Mouse (Mus musculus) kidney, embryonic 15.5 days (tissue): ENCODE data around the gene Parp3. TPM values are rescaled to one million over a fixed set of nuclear protein-coding genes. Genes with fewer than 3 reads are reported as not detected.

ENCODE experiments used
- ATAC-seq: fragments of 200-750 bp; cut with Nextera tagmentation; replicated peaks from 2 replicates; pipeline ENCODE4 v1.8.0; 2017; ENCODE audit warnings: moderate TSS enrichment; ENCODE audit not compliant: low FRiP score
- H3K27ac ChIP-seq: fragments of 300-500 bp; sonication (generic); 2 replicates; pipeline ENCODE4 v1.5.1; 2015; ENCODE audit warnings: mild to moderate bottlenecking, inconsistent platforms
- H3K27me3 ChIP-seq: fragments of 300-500 bp; sonication (generic); 2 replicates; pipeline ENCODE4 v1.6.1; 2015; ENCODE audit warnings: inconsistent platforms
- H3K36me3 ChIP-seq: fragments of 300-500 bp; sonication (generic); 2 replicates; pipeline ENCODE4 v1.6.1; 2015; ENCODE audit warnings: inconsistent platforms
- H3K4me1 ChIP-seq: fragments of 300-500 bp; sonication (generic); 2 replicates; pipeline ENCODE4 v1.6.1; 2015; ENCODE audit warnings: inconsistent platforms
- H3K4me2 ChIP-seq: fragments of 300-500 bp; sonication (generic); 2 replicates; pipeline ENCODE4 v1.6.1; 2015; ENCODE audit warnings: moderate library complexity, mild to moderate bottlenecking, inconsistent platforms
- H3K4me3 ChIP-seq: fragments of 300-500 bp; sonication (generic); replicated peaks from 2 replicates; pipeline ENCODE4 v1.5.1; 2015; ENCODE audit warnings: mild to moderate bottlenecking, inconsistent platforms
- H3K9ac ChIP-seq: fragments of 300-500 bp; sonication (generic); 2 replicates; pipeline ENCODE4 v1.6.1; 2015; ENCODE audit warnings: mild to moderate bottlenecking, inconsistent platforms
- H3K9me3 ChIP-seq: fragments of 300-500 bp; sonication (generic); replicated peaks from 2 replicates; pipeline ENCODE4 v1.6.1; 2016; ENCODE audit warnings: inconsistent platforms
- WGBS: fragments of 180-500 bp; shearing (Covaris S2); methylation state at CpG from one replicate; pipeline ENCODE4 v1.1.7; 2015; ENCODE audit warnings: mixed read lengths; 5-methylcytosine and 5-hydroxymethylcytosine counted together
- polyA plus RNA-seq: library from polyadenylated mRNA; unstranded; fragments of >200 nt; fragmentation: Nextera tagmentation; extraction: Ambion mirVana; gene quantifications from 2 replicates; pipeline ENCODE4 v1.2.1, GENCODE M21; 2015

The Parp3 gene
- polyA plus RNA-seq, 1 experiment from 2014 or later, result 4.3 TPM

DNA sequence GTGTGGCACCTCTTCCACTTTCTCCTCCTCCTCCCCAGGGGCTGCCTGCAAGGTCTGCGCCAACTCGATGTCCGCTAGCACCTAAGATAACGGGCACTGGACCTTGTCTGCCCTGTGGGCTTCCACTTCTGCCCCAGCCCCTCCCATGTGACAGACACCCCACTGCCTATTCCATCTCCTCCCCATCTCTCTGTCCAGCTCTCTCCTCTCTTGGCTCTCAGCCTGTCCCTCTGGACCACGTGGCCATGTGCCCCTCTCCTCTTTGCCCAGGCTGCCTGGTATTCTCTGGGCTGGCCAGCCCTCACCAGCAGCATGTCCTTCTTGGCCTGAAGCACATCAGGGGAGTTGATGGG lies 3.0 kb downstream of the Parp3 start:
- Histone ChIP-seq H3K36me3 (no peaks in the 10 kb centered on the region), H3K4me2 (no peak overlapping the region), H3K9ac (0 out of 2 replicates have a peak overlapping the region, but pooled peaks have one; percentile 8), H3K4me3 (no peak overlapping the region), H3K27ac (no peak overlapping the region), H3K4me1 (peaks cover 63% of the 10 kb centered on the region), H3K9me3 (no peaks in the 10 kb centered on the region), H3K27me3 (no peaks in the 10 kb centered on the region)
- ATAC-seq, result no peak
- 74% methylated on average over 5 of the region's 5 CpGs for WGBS

DNA sequence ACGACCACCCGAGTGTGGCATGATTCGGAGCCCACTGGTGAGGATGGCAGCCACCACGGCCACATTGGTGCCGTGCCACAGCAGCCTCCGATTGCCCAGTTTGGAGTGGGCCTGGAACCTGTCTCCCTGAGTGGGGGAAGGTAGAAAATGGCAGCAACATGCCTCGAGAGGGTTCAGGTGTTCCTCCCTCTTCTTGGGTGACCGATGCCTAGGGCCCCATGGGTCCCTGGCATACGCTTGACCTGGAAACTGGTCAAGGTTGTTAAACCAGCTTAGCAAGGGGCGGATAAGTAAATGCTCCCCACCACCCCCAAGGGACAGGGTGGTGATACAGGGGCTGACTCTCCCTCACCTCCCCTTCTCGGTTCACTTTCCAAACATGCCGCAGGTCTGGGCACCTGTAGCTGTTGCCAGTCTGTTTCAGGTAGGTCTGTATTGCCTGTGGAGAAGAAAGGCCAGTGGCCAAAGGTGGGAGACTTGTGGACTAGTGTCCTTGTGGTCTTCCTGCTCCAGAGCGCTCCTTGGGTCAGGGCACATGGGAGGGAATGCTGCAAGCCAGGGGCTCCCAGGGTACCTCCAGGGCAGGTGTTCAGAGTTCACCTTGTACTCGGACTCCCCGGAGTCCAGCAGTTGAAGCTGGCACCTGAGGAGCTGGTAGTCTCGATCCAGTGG lies 3.5 kb downstream of the Parp3 start:
- peaks cover 62% of the 10 kb centered on the region for H3K4me1 ChIP-seq
- WGBS, result 89% methylated on average over 16 of the region's 16 CpGs
- H3K9ac ChIP-seq, result no peak overlapping the region

DNA sequence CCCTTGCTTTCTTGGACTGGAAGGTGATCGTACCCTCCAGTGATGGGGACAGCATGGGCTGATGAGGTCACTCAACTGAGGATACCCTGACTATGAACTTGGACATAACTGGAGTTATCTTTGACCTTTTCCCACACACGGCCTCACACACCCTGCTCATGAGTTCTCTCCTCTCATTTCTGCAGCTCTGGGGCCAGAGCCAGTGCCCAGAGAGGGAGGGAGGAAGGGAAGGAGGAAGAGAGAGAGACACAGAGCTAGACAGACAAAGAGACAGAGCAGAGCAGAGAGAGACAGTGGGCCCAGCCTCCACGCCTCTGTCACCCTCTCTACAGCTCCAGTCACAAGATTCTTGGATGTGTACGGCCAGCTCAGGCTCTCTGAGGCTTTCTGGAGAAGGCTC lies 4.4 kb downstream of the Parp3 start:
- no peaks in the 10 kb centered on the region for H3K36me3 ChIP-seq
- H3K9ac ChIP-seq, result no peak overlapping the region
- ATAC-seq, result no peak
- peaks cover 53% of the 10 kb centered on the region for H3K4me1 ChIP-seq
- 66% methylated on average over 4 of the region's 4 CpGs for WGBS
- H3K9me3 ChIP-seq, result no peaks in the 10 kb centered on the region
- peak overlapping the region; percentile 46; the same call in 1 of the 2 replicates for H3K27ac ChIP-seq
- no peaks in the 10 kb centered on the region for H3K27me3 ChIP-seq
- H3K4me2 ChIP-seq, result no peak overlapping the region
- no peak overlapping the region for H3K4me3 ChIP-seq

More for the DNA sequence above, 3.5 kb downstream of the Parp3 start:
- H3K27me3 ChIP-seq, result no peaks in the 10 kb centered on the region
- no peak overlapping the region for H3K4me2 ChIP-seq
- no peaks in the 10 kb centered on the region for H3K36me3 ChIP-seq
- no peak overlapping the region for H3K4me3 ChIP-seq
- no peaks in the 10 kb centered on the region for H3K9me3 ChIP-seq
- ATAC-seq, result no peak
- no peak overlapping the region for H3K27ac ChIP-seq

DNA sequence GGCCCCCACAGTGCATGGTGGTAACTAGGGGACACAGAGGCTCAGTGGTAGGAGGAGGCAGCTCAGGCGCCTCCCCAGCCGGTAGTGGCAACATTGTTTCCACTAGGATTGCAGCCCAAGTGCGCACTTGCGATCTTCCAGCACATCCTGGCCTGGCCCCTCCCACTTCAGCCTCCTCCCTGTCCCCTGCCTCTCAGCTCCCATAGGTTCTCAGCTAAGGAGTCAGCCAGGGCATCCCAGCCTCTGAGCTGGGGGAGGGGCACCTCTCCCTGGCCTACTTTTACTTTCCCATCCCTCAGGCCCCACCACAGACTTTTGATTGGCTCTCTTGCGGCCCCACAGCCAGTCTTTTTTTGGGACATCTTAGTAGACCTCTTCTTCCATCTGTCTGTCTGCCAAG lies 4.9 kb downstream of the Parp3 start:
- Histone ChIP-seq H3K4me1 (peaks cover 53% of the 10 kb centered on the region), H3K4me2 (peak overlapping the region; percentile 53), H3K9ac (no peak overlapping the region; the same call in 1 of the 2 replicates), H3K27ac (no peak overlapping the region), H3K36me3 (no peaks in the 10 kb centered on the region), H3K9me3 (no peaks in the 10 kb centered on the region), H3K4me3 (0 out of 2 replicates have a peak overlapping the region, but pooled peaks have one; percentile 14), H3K27me3 (no peaks in the 10 kb centered on the region)
- 10% methylated on average over 5 of the region's 5 CpGs for WGBS
- ATAC-seq, result peak; percentile 46

DNA sequence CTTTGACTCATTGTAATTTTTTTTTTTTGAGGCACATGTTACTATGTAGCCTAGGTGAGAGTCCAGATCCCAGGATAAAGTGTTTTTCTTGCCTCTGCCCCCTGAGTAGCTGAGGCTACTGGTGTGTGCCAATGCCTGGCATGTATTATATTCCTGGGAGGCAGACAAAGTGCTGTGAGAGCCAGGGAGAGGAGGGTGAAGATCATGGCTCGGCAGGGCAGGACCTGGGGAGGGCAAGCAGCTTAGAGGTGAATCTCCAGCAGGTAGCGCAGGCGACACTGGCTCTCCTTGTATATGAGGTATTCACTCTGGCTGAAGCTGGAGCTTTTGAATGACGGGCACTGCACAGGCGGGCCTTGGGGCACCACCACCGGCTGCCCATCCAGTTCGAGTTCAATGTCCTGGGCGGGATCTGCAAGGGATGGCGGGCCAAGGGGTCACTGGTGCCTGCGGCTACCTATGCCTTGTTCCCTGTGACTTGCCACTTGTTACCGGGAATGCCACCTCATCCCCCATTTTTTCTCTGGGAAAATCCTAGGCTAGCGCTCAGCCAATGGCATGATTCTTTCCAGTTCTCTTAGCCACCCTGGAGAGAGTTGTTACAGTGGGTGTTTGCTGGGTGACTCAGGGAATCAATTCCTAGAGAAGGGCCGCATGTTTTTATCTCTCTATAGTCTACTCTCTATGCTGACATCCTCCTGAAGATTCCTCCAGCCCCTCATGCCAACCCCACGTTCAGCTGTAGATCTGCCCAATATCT lies 5.6 kb downstream of the Parp3 start:
- Histone ChIP-seq H3K27ac (no peak overlapping the region), H3K36me3 (no peaks in the 10 kb centered on the region), H3K9ac (no peak overlapping the region), H3K27me3 (0 out of 2 replicates have a peak, but pooled peaks cover under 1% of the 10 kb centered on the region), H3K4me2 (peak overlapping the region; percentile 53), H3K4me3 (0 out of 2 replicates have a peak overlapping the region, but pooled peaks have one; percentile 14), H3K9me3 (no peaks in the 10 kb centered on the region), H3K4me1 (peaks cover 48% of the 10 kb centered on the region)
- 68% methylated on average over 14 of the region's 14 CpGs for WGBS
- no peak for ATAC-seq

DNA sequence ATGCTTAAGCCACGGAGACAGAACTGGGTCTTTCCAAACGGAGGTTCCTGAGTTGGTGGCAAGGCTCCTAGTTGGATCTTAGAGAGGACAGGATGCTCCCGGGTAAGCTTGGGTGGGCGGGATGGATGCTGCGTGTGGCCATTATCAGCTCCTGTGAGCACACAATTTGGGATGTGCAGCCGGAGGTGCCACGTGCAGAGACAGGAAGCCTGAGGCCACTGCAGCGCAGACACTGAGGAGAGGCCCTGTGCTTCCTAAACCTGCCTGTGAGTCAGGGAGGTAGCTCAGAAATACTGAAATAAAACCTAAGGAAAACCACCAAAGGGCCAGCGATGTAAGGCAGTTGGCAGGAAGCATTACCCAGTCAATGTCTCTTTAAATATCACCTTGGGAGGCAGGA lies 7.0 kb downstream of the Parp3 start:
- peaks cover 6% of the 10 kb centered on the region; the same call in 1 of the 2 replicates for H3K27me3 ChIP-seq
- H3K36me3 ChIP-seq, result no peaks in the 10 kb centered on the region
- WGBS, result 61% methylated on average over 9 of the region's 9 CpGs
- peaks cover 47% of the 10 kb centered on the region for H3K4me1 ChIP-seq
- no peak overlapping the region for H3K4me3 ChIP-seq
- no peak for ATAC-seq
- H3K4me2 ChIP-seq, result no peak overlapping the region
- no peak overlapping the region for H3K9ac ChIP-seq
- no peak overlapping the region for H3K27ac ChIP-seq
- no peaks in the 10 kb centered on the region for H3K9me3 ChIP-seq

DNA sequence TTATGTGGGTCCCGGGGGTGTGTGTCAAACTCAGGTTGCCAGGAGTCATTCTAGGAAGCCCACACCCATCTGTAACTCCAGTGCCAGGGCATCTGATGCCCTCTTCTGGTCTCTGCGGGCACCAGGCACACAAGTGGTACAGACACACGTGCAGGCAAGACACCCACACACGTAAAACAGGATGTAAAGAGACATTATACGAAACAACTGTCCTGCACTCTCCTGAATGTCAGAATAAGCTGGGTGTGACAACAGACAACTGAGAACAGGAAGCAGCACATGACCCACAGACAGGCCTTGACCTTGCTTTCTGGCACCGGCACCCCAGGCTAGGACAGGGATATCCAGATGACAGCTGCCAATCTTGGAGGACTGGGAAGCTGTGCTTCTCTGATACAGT lies 7.4 kb downstream of the Parp3 start:
- no peaks in the 10 kb centered on the region for H3K36me3 ChIP-seq
- H3K27ac ChIP-seq, result no peak overlapping the region
- ATAC-seq, result no peak
- H3K4me3 ChIP-seq, result no peak overlapping the region
- no peaks in the 10 kb centered on the region for H3K9me3 ChIP-seq
- no peak overlapping the region for H3K9ac ChIP-seq
- no peak overlapping the region for H3K4me2 ChIP-seq
- WGBS, result 57% methylated on average over 6 of the region's 6 CpGs
- H3K27me3 ChIP-seq, result peaks cover 6% of the 10 kb centered on the region; the same call in 1 of the 2 replicates
- H3K4me1 ChIP-seq, result peaks cover 47% of the 10 kb centered on the region

DNA sequence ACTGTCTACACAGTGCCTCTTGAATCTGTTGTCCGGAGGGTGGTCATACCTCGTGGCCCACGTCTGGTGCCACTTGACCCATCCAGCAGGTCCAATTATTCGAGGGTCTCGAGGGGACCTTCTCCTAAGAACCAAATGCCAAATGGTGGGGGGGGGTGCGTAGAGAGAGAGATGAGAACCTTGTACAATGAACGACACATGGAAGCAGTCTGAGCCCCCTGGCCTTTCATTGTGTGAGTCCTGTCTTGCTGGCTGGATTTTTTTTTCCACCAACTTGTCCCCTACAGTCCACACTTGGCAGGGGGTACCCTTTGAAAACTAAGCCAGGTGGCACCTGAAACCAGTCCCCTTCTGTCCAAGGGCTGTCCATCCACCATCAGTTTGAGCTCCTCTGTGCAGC lies 9.0 kb downstream of the Parp3 start:
- Histone ChIP-seq H3K36me3 (peaks cover 14% of the 10 kb centered on the region), H3K27me3 (peaks cover 6% of the 10 kb centered on the region; the same call in 1 of the 2 replicates), H3K27ac (no peak overlapping the region), H3K4me2 (no peak overlapping the region), H3K9ac (no peak overlapping the region), H3K4me3 (no peak overlapping the region), H3K9me3 (no peaks in the 10 kb centered on the region), H3K4me1 (peaks cover 47% of the 10 kb centered on the region)
- no peak for ATAC-seq
- 81% methylated on average over 7 of the region's 7 CpGs for WGBS

DNA sequence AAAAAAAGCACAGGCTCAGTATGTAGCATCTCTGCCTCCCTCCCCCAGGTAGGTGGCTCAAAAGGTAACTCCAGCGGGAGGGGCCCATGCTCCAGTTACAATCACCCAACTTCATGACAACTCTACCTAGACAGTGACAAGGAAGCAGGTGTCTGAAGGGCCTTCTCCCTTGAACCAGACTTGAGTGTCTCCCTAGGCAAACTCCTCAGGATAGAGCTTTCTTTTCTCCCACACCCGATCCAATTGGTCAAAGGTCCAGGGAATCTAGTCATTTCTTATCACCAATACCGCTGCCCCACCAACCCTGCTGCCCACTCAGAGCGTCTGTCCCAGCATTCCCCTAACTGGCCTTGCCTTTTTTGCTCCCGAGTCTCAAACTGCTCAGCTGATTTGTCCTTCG lies 10.0 kb downstream of the Parp3 start:
- Histone ChIP-seq H3K27me3 (peaks cover 6% of the 10 kb centered on the region; the same call in 1 of the 2 replicates), H3K9me3 (no peaks in the 10 kb centered on the region), H3K36me3 (peaks cover 23% of the 10 kb centered on the region), H3K4me3 (no peak overlapping the region), H3K4me2 (no peak overlapping the region), H3K4me1 (peaks cover 40% of the 10 kb centered on the region), H3K9ac (no peak overlapping the region), H3K27ac (no peak overlapping the region)
- WGBS, result 90% methylated on average over 6 of the region's 6 CpGs
- ATAC-seq, result no peak

DNA sequence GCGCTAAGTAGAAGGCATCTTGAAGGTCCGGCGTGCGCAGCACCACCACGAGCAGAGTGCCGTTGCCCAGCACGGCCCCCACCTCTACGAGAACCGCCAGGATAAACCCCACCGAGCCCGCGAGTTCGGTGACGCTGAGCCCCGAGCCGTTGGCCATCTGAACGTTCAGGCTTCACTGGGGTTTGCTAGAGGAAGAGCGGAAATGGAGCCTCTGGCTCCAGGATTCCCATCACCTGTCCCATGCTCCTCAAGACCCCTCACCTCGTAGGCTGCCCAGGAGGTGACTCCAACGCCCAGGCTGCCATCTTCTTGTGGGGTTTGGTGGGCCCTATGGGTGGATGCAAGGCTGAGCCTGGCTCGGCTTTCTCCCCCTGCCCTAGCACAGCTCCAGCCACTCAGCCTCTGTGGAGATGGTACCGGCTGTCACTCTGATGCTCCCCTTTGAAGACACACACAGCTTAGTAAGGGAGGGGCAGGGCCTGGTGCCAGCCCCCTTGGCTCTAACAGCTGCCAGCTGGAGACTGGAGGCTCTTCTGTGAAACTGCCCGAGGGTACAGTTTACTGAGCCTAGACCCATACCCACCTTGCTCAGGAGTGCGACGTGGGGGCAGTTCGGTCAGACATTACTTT lies 11.1 kb downstream of the Parp3 start, which contains the start of gene Gpr62:
Gpr62 (minus strand) TSS at position 368 of the 630 bp plus-strand sequence.
- Histone ChIP-seq H3K4me1 (peaks cover 37% of the 10 kb centered on the region), H3K4me3 (peak within 1 kb of the TSS; percentile 59), H3K36me3 (peaks cover 32% of the 10 kb centered on the region), H3K27me3 (peaks cover 6% of the 10 kb centered on the region; the same call in 1 of the 2 replicates), H3K9me3 (no peaks in the 10 kb centered on the region), H3K9ac (peak within 1 kb of the TSS; percentile 59), H3K4me2 (peak within 1 kb of the TSS; percentile 98), H3K27ac (peak within 1 kb of the TSS; percentile 59)
- ATAC-seq, result no peak
- 24% methylated on average over 26 of the region's 26 CpGs for WGBS

DNA sequence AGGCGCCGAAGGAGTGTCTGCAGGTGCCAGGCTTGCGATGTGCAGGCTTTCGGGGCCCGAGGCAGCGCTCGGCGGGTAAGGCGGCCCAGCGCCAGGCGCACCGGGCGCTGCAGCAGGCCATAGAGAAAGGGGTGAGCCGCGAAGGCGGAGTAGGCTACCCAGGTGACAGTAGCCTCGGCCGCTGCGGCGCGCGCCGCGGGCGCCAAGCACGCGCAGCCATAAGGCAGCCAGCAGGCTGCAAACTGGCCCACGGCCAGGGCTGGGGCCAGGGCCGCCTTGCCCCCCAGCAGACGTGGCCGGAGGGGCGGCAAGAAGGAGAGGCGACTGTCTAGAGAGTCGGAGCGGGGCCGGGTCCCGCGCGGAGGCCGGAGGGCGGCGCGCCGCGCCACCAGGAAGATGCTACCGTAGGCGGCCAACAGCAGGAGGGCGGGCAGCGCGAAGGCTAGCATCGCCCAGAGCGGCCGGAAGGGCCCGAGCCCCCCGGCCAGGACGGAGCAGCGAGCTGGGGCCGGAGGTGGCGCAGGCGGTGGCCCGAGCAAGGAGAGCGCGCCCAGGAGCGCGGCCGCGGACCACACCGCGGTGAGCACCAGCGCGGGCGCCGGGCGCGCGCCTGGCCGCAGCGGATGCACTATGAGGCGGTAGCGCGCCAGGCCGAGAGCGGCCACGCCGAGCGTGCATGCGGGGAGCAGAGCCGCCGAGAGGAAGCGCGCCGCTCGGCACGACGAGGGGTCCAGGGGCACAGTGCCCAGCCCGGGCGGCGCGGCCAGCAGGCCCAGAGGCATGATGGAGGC lies 11.8 kb downstream of the Parp3 start:
- Histone ChIP-seq H3K9ac (peak overlapping the region; percentile 59), H3K36me3 (peaks cover 40% of the 10 kb centered on the region), H3K9me3 (no peaks in the 10 kb centered on the region), H3K27me3 (peaks cover 6% of the 10 kb centered on the region; the same call in 1 of the 2 replicates), H3K4me2 (peak overlapping the region; percentile 98), H3K4me3 (peak overlapping the region; percentile 59), H3K4me1 (peaks cover 45% of the 10 kb centered on the region), H3K27ac (peak overlapping the region; percentile 59)
- WGBS, result 2% methylated on average over 99 of the region's 99 CpGs
- peak; percentile 78 for ATAC-seq
